Mouse (Mus musculus) erythroblast, embryonic 14.5 days (primary cell): Measurements from ENCODE around the gene Tshz2. TPM values are rescaled to one million over a fixed set of nuclear protein-coding genes. Genes with fewer than 3 reads are reported as not detected.

Experiments
- H3K27me3 ChIP-seq: 2 replicates; pipeline ENCODE4 v1.6.1; 2012; ENCODE audit warnings: inconsistent platforms; ENCODE audit not compliant: control insufficient read depth
- H3K36me3 ChIP-seq: 2 replicates; pipeline ENCODE4 v1.6.1; 2012; ENCODE audit warnings: mild to moderate bottlenecking, inconsistent platforms; ENCODE audit not compliant: control insufficient read depth
- H3K4me1 ChIP-seq: 2 replicates; pipeline ENCODE4 v1.6.1; 2012; ENCODE audit warnings: inconsistent platforms; ENCODE audit not compliant: control insufficient read depth
- H3K4me3 ChIP-seq: replicated peaks from 2 replicates; pipeline ENCODE3; 2012; ENCODE audit warnings: moderate library complexity, mild to moderate bottlenecking, inconsistent platforms
- H3K9me3 ChIP-seq: 2 replicates; pipeline ENCODE4 v1.6.1; 2012; ENCODE audit warnings: low read length, inconsistent platforms, mixed read lengths; ENCODE audit not compliant: control insufficient read depth
- GATA1 ChIP-seq: IDR thresholded peaks from 2 replicates; pipeline ENCODE4 v1.6.1; 2012; ENCODE audit warnings: low read length, inconsistent platforms, mixed read lengths
- TAL1 ChIP-seq: IDR thresholded peaks from 3 replicates; pipeline ENCODE4 v1.6.1; 2012; ENCODE audit warnings: low read length, inconsistent platforms, mixed read lengths
- polyA plus RNA-seq: library from polyadenylated mRNA; stranded (reverse); fragments of >175 nt; gene quantifications from 2 replicates; pipeline ENCODE4 v1.2.3, GENCODE M21; 2012

The Tshz2 gene
- polyA plus RNA-seq, 1 experiment = not detected

DNA sequence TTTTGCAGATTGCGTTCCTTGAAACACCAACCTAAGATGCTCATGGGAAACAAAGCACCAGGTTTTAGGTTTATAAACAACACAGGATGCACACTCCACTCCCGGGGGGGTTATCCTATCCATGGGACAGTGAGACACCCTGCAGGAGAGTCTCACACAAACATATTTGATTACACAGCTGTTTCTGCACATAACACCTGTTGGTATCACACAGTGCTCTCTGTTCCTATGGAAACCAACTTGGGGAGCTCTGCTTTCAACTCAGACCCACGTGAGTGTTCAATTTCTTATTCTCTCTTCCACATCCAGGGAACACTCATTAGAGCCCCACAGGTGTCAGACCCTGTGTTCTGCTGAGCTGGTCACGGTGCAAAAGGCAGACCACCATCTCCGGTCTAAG, 390.1 kb downstream of the Tshz2 start:
- no peaks in the 10 kb centered on the region for H3K36me3 ChIP-seq
- H3K4me3 ChIP-seq = no peak overlapping the region
- peaks cover 15% of the 10 kb centered on the region for H3K9me3 ChIP-seq
- H3K27me3 ChIP-seq = no peaks in the 10 kb centered on the region
- TF ChIP-seq TAL1 (no peak), GATA1 (no peak)
- H3K4me1 ChIP-seq = no peaks in the 10 kb centered on the region

DNA sequence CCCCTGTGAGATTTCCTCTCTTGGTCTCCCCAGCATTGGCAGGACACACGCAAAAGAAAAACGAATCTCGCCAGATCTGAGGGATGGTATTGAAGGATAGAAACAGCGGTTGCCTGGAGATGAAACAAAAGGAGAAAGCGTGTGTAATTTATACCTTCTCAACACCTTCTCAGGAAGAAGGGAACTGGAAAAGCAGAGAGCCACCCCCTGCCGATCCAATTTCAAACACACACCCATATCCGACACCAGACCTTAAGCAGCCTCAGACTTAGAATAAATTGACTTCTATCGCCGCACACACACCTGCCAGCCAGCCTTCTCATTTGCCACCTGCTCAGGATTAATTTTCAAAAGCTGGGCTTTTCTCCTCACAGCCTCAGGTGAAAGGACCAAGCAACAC, 390.9 kb downstream of the Tshz2 start:
- H3K4me1 ChIP-seq = no peaks in the 10 kb centered on the region
- H3K9me3 ChIP-seq = peaks cover 17% of the 10 kb centered on the region
- H3K27me3 ChIP-seq = no peaks in the 10 kb centered on the region
- H3K36me3 ChIP-seq = no peaks in the 10 kb centered on the region
- TF ChIP-seq GATA1 = no peak
- no peak for TF ChIP-seq TAL1
- no peak overlapping the region for H3K4me3 ChIP-seq

DNA sequence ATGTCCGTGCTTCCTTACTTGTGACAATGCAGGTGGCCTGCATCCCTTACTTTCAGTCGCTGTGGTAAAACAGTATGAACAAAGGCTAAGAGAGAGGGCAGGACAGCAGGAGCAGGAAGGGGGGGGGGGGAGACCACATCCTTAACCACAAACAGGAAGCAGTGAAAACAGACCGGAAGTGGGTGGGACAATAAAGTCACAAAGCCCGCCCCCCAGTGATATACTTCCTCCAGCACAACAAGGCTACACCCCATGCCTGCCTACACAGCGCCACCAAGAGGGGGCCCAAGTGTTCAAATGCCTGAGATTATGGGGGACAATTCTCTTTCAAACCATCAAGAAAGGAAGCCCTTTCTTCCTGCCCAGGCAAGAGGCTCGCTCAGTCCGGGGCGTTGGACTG, 392.1 kb downstream of the Tshz2 start:
- Histone ChIP-seq H3K36me3 (no peaks in the 10 kb centered on the region), H3K4me3 (no peak overlapping the region), H3K4me1 (no peaks in the 10 kb centered on the region), H3K27me3 (no peaks in the 10 kb centered on the region), H3K9me3 (peaks cover 18% of the 10 kb centered on the region)
- TF ChIP-seq TAL1 (no peak), GATA1 (no peak)

DNA sequence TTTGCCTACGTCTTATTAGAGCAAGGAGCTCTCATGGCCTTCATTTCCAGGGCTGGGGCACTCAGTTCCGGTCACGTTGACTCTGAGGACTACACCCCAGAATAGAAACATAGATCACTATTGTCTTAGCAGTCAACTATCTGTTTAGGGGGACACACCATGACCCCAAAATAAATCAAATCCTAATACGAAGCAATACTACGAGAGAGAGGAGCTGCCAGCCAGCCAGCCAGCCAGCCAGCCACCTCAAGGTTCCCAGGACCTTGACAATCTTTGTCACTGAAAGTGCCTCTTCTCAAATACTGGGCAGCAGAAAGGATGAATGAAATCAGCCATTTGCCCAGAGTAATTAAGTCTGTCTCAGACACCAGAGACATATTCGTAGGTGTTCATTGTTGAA, 393.1 kb downstream of the Tshz2 start:
- Histone ChIP-seq H3K27me3 (no peaks in the 10 kb centered on the region), H3K36me3 (no peaks in the 10 kb centered on the region), H3K4me3 (no peak overlapping the region), H3K9me3 (peaks cover 18% of the 10 kb centered on the region), H3K4me1 (no peaks in the 10 kb centered on the region)
- TF ChIP-seq GATA1 (no peak), TAL1 (no peak)

DNA sequence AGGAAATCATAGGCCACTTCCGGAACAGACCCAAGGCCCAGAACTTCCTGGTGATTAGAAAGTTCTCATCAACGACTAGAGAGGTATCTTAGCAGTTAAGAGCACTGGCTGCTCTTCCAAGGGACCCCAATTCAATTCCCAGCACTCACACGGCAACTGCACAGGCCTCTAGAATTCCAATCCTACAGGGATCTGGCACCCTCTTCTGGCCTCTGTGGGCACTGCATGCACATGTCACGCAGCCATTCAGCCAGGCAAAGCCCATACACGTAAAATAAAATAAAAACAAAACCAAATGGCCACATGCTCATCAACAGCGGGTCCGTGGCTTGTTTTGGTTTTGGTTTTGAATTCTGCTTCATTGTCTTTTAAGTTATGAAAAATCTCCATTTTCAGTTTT, 395.0 kb downstream of the Tshz2 start:
- Histone ChIP-seq H3K9me3 (peaks cover 28% of the 10 kb centered on the region), H3K27me3 (no peaks in the 10 kb centered on the region), H3K4me1 (no peaks in the 10 kb centered on the region), H3K36me3 (no peaks in the 10 kb centered on the region), H3K4me3 (no peak overlapping the region)
- TF ChIP-seq TAL1 = no peak
- no peak for TF ChIP-seq GATA1

DNA sequence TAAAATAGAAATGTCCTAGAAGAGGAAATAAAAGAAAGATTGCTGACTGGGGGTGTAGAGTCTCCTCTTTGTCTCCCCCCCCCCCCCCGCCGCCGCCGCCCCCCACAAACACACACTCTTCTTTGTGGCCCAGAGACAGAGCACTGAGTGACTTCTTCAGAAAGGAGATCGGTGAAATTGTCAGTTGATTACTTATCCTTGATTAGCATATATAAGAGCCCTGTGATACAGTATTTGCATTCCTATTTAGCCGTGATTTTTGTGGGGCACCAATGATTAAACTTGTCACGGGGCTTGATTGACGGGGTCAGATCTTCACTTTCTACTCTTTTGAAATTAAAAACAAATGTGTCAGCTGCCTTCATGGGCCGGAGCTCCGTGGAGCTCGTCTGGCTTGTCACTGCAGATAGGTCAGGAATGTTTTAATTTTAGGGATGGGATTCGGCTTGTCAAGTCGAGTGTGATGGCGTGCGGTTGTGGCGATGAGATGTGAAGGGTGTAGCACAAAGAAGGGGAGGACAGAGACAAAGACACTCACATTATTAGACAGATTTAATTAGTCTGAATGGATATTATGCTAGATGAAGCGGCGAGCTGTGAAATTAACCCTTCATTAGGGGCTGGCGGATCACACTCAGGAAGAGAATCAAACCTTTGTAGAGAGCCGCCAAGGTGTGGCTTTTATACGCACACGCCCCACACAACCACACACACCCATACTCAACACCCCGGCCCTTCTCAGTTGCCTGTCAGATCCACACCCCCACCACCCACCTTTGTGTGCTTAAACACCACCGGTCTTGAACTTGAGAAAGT, 395.9 kb downstream of the Tshz2 start:
- Histone ChIP-seq H3K36me3 (no peaks in the 10 kb centered on the region), H3K9me3 (peaks cover 31% of the 10 kb centered on the region), H3K4me1 (no peaks in the 10 kb centered on the region), H3K4me3 (no peak overlapping the region), H3K27me3 (no peaks in the 10 kb centered on the region)
- TF ChIP-seq GATA1 = no peak

DNA sequence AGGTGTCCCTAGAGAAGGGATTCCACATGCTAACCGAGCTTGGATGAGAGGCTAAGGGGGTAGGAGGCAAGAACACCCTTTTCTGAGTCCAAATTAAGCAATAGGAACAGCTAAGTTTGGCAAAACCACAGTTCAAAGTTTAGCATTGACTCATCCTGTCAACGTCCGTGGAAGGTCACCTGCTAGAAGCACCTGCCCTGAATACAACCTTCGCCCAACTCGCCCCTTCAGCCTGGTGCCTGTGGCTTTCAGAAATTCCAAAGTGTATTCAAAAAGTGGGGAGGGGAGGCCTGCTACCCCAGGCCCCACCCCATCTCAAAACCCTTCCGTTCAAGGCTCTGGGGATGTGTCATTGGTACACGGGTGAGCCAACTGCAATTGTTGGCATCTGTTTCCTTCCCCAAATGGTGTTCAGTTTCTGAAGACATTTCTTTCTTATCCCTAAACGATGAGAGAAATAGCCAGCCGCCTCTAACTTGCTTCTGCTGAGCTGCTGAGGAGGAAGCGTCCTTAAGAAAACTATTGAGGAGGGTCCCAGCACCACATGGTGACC, 396.6 kb downstream of the Tshz2 start:
- no peaks in the 10 kb centered on the region for H3K4me1 ChIP-seq
- no peak for TF ChIP-seq GATA1
- no peak for TF ChIP-seq TAL1
- no peaks in the 10 kb centered on the region for H3K27me3 ChIP-seq
- no peaks in the 10 kb centered on the region for H3K36me3 ChIP-seq
- H3K9me3 ChIP-seq = peaks cover 33% of the 10 kb centered on the region
- H3K4me3 ChIP-seq = no peak overlapping the region

DNA sequence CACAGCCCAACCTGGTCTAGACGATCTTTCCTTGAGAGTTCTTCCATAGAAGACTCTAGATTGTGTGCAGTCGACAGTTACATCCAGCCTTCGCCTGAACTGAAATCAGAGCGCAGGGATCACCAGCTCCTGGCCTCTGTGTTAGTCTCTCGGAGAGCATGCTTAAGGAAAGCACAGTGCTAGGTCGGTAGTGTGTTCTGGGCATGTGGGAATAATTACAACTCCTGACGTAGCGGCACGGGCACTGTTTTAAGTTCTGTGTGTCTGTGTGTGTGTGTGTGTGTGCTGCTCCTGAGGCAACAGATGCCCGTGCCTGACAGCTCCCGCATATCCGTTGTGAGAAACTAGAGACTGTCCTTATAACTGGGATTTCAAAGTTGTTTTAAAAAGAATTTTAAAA, 398.4 kb downstream of the Tshz2 start:
- no peaks in the 10 kb centered on the region for H3K27me3 ChIP-seq
- H3K36me3 ChIP-seq = no peaks in the 10 kb centered on the region
- TF ChIP-seq GATA1 (no peak), TAL1 (no peak)
- no peak overlapping the region for H3K4me3 ChIP-seq
- H3K4me1 ChIP-seq = no peaks in the 10 kb centered on the region
- peaks cover 26% of the 10 kb centered on the region for H3K9me3 ChIP-seq

DNA sequence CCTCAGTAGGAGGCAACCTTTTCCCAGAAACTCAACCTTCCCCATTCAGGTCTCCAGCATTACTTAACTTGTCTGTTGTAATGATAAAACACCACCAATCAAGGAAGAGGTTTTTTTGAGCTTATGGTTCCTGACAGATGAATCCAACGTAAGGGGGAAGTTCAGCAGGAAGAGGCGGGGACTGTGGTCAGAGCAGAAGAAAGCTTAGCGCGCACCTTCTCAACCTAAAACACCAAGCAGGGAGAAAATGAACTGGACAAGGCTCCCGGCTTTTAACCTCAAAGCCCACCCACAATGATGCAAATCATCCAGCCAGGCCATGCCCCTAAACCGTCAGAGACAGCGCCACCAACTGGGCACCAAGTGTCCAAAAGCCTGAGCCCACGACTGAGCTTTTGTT, 399.1 kb downstream of the Tshz2 start:
- Histone ChIP-seq H3K9me3 (peaks cover 22% of the 10 kb centered on the region), H3K4me1 (no peaks in the 10 kb centered on the region)

More for the DNA sequence above, 399.1 kb downstream of the Tshz2 start:
- Histone ChIP-seq H3K36me3 (no peaks in the 10 kb centered on the region), H3K4me3 (no peak overlapping the region), H3K27me3 (no peaks in the 10 kb centered on the region)
- no peak for TF ChIP-seq TAL1
- TF ChIP-seq GATA1 = no peak
